ENCODE assay signal across 8 mouse cellular contexts in genomic region chr6:90368976-90369724, GRCm38 (mm10). TPM values are rescaled to one million over a fixed set of nuclear protein-coding genes. Genes with fewer than 3 reads are reported as not detected.
DNase-seq lines count a peak whose midpoint lies in the region; ATAC-seq lines count a peak whose summit lies in the region.

TSS of gene Zxdc (plus strand) at chr6:90369492.

- H3K36me3 ChIP-seq in lung, embryonic 16.5 days (ENCODE audit: control insufficient read depth, insufficient read depth, low read length), result peaks cover 7% of the 10 kb centered on the region

- no peaks in the 10 kb centered on the region for H3K27me3 ChIP-seq in lung, embryonic 16.5 days (ENCODE audit: control insufficient read depth, insufficient read depth, low read depth, low read length)

- peak; percentile 83 for DNase-seq in MEL-GATA-1-ER (ENCODE audit: extremely low read depth, low read depth)
- DNase-seq in cerebellum, adult 8-10 months, result peak; percentile 99
- DNase-seq in forelimb bud, embryonic 11.5 days (ENCODE audit: low read depth, low spot score), result peak; percentile 94
- peak; percentile 98 for DNase-seq in layer of hippocampus, adult 9-10 months (ENCODE audit: low spot score)
- DNase-seq in ovary, postnatal 10 days (ENCODE audit: low spot score), result peak; percentile 99
- peak; percentile 98 for DNase-seq in thymus, postnatal 10 days (ENCODE audit: low spot score in 2 of 2)

- H3K4me1 ChIP-seq in lung, embryonic 16.5 days (replicated peaks; ENCODE audit: control insufficient read depth, insufficient read depth, low read length), result peaks cover 16% of the 10 kb centered on the region

- peak within 1 kb of the TSS; percentile 99 for H3K4me2 ChIP-seq in lung, embryonic 16.5 days (ENCODE audit: low read depth, low read length)

- peak within 1 kb of the TSS; percentile 90 for H3K9ac ChIP-seq in lung, embryonic 16.5 days (ENCODE audit: low read length)

- no peaks in the 10 kb centered on the region for H3K9me3 ChIP-seq in lung, embryonic 16.5 days (ENCODE audit: control insufficient read depth, low read length)

- peak within 1 kb of the TSS; percentile 91 for H3K4me3 ChIP-seq in lung, embryonic 16.5 days (ENCODE audit: low read length)

- peak within 1 kb of the TSS; percentile 71 for H3K27ac ChIP-seq in lung, embryonic 16.5 days (ENCODE audit: low read length)

- ATAC-seq in hematopoietic stem cell, adult 5-6 weeks (replicated peaks in 1 of 2; ENCODE audit: insufficient read depth in 1 of 2, low FRiP score in 2 of 2, low TSS enrichment in 1 of 2, low read depth in 1 of 2, poor library complexity in 2 of 2, severe bottlenecking in 2 of 2), result peak; percentile 95 to 97
- ATAC-seq in lung, embryonic 16.5 days (ENCODE audit: low read depth), result peak; percentile 99

- WGBS in lung, embryonic 16.5 days, result 5% methylated on average over 39 of the region's 41 CpGs

RNA-seq across cellular contexts. Expression of gene Zxdc, which starts in this region (rescaled TPM):
- 18.7 and 20.3 TPM in 2 replicates for total RNA-seq in hematopoietic stem cell, adult 5-6 weeks (2017)
- polyA plus RNA-seq in lung, embryonic 16.5 days (2015; fragmentation: Nextera tagmentation; extraction: Ambion mirVana), result 5.4 and 6.3 TPM in 2 replicates

Comparison
In these comparisons a context has a peak if more than half of its experiments do, and no peak if none do; other contexts are left out.
1. Peak in every context shown above with its lines: DNase-seq, ATAC-seq, H3K4me3 ChIP-seq and H3K27ac ChIP-seq.